Mouse (Mus musculus) urinary bladder, adult 2 months (tissue): ENCODE results near the gene Ube2n. TPM values are rescaled to one million over a fixed set of nuclear protein-coding genes. Genes with fewer than 3 reads are reported as not detected.
A peak's percentile ranks its signal among the peaks of the same experiment; 100 is the strongest.

ENCODE experiments used
- DNase-seq: peaks from one replicate; pipeline ENCODE4 v3.0.0; 2022; ENCODE audit warnings: low spot score
- polyA plus RNA-seq: library from polyadenylated mRNA; depleted of rRNA; stranded (reverse); fragments of >200 nt; gene quantifications from 2 replicates; pipeline ENCODE4 v1.2.3, GENCODE M21; 2012; rRNA removed

Gene Ube2n
- polyA plus RNA-seq, result 152 and 171 TPM in 2 replicates

- DNase-seq, result peak; percentile 95
These were observed at the start of gene Ube2n for GRCm38 (mm10) chr10:95514656-95515292. Ube2n (plus strand) TSS chr10:95515145.

- no peak for DNase-seq
These were observed 49.5 kb upstream of the Ube2n start for GRCm38 (mm10) chr10:95465485-95465896.

GRCm38 (mm10) chr10:95468894-95469293 lies 46.1 kb upstream of the Ube2n start:
- no peak for DNase-seq

GRCm38 (mm10) chr10:95471186-95471585 lies 43.8 kb upstream of the Ube2n start:
- no peak for DNase-seq

GRCm38 (mm10) chr10:95471889-95472547 lies 42.9 kb upstream of the Ube2n start:
- no peak for DNase-seq

- peak; percentile 64 for DNase-seq
These were observed 39.0 kb upstream of the Ube2n start for GRCm38 (mm10) chr10:95475923-95476322.

GRCm38 (mm10) chr10:95477516-95477915 lies 37.4 kb upstream of the Ube2n start:
- DNase-seq, result no peak

GRCm38 (mm10) chr10:95489653-95490052 lies 25.3 kb upstream of the Ube2n start:
- DNase-seq, result no peak

GRCm38 (mm10) chr10:95494268-95494667 lies 20.7 kb upstream of the Ube2n start:
- no peak for DNase-seq

GRCm38 (mm10) chr10:95501033-95501432 lies 13.9 kb upstream of the Ube2n start:
- DNase-seq, result no peak

- DNase-seq, result peak; percentile 57
These were observed 13.4 kb upstream of the Ube2n start, which contains the start of gene Mrpl42 for GRCm38 (mm10) chr10:95501463-95502081. Mrpl42 (minus strand) TSS chr10:95501940.

DNA sequence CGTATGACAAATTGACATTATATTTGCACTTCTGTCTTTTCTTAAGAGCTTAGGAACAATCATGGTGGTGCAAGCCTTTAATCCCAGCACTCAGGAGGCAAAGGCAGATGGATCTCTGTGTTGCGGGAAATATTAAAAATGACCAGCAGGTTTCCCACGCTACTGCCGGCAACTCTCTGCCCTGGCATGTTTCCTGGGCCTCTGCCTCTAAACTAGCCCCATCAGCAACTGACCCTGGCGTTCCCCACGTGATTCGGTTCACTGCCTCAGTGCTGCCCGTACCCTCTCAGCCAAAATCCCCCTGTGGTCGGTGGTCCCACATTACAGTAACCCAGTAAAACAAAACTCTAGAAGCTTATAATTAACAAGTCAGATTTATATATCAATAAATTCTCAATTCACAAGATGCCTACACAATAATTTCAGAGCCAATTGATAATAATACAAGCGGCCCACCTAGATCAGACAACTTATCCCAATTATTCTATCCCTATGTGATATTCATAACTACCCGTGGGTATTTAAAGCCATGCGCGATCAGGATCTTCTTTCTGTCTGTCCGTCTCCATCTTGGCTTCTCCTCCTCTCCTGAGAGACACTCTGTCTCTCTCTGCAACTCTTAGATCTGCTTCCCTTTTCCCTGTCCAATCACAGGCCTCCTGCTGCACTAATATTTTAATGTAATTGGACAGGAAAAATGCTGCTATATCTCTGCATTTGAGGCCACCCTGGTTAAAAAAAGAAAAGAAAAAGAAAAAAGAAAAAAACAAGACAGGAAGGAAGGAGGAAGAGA lies 11.3 kb upstream of the Ube2n start:
- no peak for DNase-seq

- no peak for DNase-seq
These were observed 10.6 kb upstream of the Ube2n start for GRCm38 (mm10) chr10:95504341-95504740.

DNA sequence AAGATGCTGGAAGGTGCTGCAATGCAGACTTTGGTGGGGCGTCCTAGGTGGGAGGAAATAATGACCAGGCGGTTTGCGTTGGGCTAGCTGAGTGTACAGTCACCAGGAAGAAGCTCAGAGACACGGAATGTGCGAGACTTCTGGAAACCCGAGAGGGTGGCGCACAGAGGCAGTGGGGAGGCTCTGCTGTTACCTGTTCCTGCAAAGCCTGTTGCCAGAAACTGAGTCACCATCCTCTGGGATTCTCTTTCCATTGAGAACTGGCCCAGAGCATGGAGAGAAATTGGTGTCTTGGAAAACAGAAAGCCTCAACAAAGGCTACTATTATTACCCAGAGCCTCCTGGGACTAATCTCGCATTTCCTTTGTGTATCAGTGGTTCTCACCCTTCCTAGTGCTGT lies 6.8 kb upstream of the Ube2n start:
- DNase-seq, result no peak

- DNase-seq, result no peak
These were observed 6.2 kb upstream of the Ube2n start for GRCm38 (mm10) chr10:95508793-95509192.

DNA sequence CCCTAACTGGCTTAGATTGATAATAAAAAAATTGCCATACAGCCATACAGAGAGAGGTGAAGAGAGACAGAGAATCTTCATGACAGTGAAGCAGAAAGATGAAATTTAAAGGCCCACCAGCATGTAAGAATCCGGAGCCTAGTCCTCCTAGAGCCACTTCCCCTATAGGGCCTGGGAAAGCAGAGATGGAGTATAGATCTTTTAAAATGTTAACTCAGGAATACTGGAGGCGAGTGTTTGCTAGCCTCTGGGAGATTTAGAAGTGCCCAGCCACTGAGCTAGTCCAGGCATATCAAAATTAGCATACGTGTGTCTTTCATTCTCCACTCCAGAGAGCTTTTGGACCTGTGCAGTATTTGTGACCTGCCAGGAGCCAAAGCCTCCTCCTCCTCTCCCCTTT lies 5.7 kb upstream of the Ube2n start:
- no peak for DNase-seq

GRCm38 (mm10) chr10:95512635-95513034 lies 2.3 kb upstream of the Ube2n start:
- no peak for DNase-seq

- DNase-seq, result no peak
These were observed 983 bp upstream of the Ube2n start for GRCm38 (mm10) chr10:95513768-95514556.

DNA sequence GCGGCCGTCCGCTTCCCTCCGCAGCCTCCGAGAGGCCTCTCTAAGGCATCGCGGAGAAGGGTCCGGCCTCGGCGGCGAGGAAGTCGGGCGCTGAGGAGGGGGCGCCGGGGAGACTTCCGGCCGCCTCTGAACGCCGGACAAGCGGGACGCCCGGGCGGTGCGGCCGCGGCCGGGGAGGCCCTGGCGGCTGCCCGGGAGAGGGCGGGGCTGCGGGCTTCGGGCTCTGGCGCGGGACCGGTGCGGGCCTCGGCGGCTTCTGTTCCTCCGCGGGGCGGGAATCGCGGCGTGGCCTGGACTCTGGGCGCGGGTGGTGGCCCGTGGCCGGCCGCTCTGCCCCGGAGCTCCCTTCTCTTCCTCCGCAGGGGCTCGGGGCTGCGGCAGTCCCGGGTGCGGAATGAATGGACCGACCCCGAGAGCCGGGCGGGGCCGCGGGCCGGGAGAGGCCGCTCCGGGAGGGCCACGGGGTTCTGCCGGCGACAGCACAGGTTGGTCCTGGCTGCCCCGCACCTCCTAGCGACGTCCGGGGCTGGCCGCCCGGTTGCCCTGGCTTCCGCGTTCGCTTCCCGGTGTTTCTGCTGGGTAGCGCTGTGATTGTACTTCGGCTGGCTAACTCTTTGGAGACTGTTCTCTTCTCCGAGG lies 467 bp downstream of the Ube2n start:
- peak; percentile 72 for DNase-seq

- DNase-seq, result no peak
These were observed 2.7 kb downstream of the Ube2n start for GRCm38 (mm10) chr10:95517656-95518055.
